Mouse (Mus musculus) ES-E14 (cell line): ENCODE results near the gene Itpr1. TPM values are rescaled to one million over a fixed set of nuclear protein-coding genes. Genes with fewer than 3 reads are reported as not detected.

Experiments
- DNase-seq: peaks from one replicate; pipeline ENCODE4 v3.0.0-alpha.2; 2013; ENCODE audit warnings: low read depth, low spot score
- H3K27ac ChIP-seq: 2 replicates; pipeline ENCODE4 v1.5.1; 2012; ENCODE audit warnings: low read depth, mild to moderate bottlenecking, low read length, moderate library complexity, mixed read lengths; ENCODE audit not compliant: poor library complexity, insufficient read depth, severe bottlenecking
- H3K36me3 ChIP-seq: 2 replicates; pipeline ENCODE4 v1.6.1; 2012; ENCODE audit warnings: mild to moderate bottlenecking, low read length, moderate library complexity, mixed read lengths; ENCODE audit not compliant: control insufficient read depth, poor library complexity, insufficient read depth, severe bottlenecking
- H3K4me1 ChIP-seq, 2 experiments: fragments of 150-350 bp in 1 of 2; sonication (generic) in 1 of 2; 2 replicates each; pipeline ENCODE4 v1.6.1; 2012; ENCODE audit warnings: low read length in 2 of 2, mild to moderate bottlenecking in 1 of 2, mixed read lengths in 1 of 2; ENCODE audit not compliant: control insufficient read depth in 2 of 2, insufficient read depth in 2 of 2, poor library complexity in 1 of 2
- H3K4me3 ChIP-seq, 2 experiments: fragments of 150-350 bp in 1 of 2; sonication (generic) in 1 of 2; 2 replicates each; pipeline ENCODE4 v1.5.1; 2012; ENCODE audit warnings: low read length in 2 of 2, low read depth in 1 of 2, mild to moderate bottlenecking in 1 of 2, mixed read lengths in 1 of 2; ENCODE audit not compliant: insufficient read depth in 1 of 2, poor library complexity in 1 of 2, severe bottlenecking in 1 of 2
- H3K9ac ChIP-seq: 2 replicates; pipeline ENCODE4 v1.6.1; 2012; ENCODE audit warnings: low read depth, mild to moderate bottlenecking, low read length, mixed read lengths; ENCODE audit not compliant: poor library complexity, insufficient read depth, severe bottlenecking
- H3K9me3 ChIP-seq: fragments of 150-350 bp; sonication (generic); 2 replicates; pipeline ENCODE4 v1.6.1; 2012; ENCODE audit warnings: low read depth, mild to moderate bottlenecking, low read length; ENCODE audit not compliant: control insufficient read depth, insufficient read depth
- CHD2 ChIP-seq: IDR thresholded peaks from 2 replicates; pipeline ENCODE4 v1.6.1; 2014; ENCODE audit warnings: mild to moderate bottlenecking, low read depth, low read length, inconsistent platforms
- HCFC1 ChIP-seq: IDR thresholded peaks from 2 replicates; pipeline ENCODE4 v1.6.1; 2012; ENCODE audit warnings: low read length, inconsistent platforms, borderline replicate concordance; ENCODE audit not compliant: insufficient read depth
- MAFK ChIP-seq: IDR thresholded peaks from 2 replicates; pipeline ENCODE4 v1.6.1; 2014; ENCODE audit warnings: mild to moderate bottlenecking, low read depth, low read length, inconsistent platforms; ENCODE audit not compliant: insufficient read depth
- ZC3H11A ChIP-seq: IDR thresholded peaks from 2 replicates; pipeline ENCODE4 v1.6.1; 2012; ENCODE audit warnings: low read depth, mild to moderate bottlenecking, inconsistent platforms, low read length, borderline replicate concordance
- ZNF384 ChIP-seq: IDR thresholded peaks from 2 replicates; pipeline ENCODE4 v1.6.1; 2012; ENCODE audit warnings: low read depth, low read length, inconsistent platforms
- in situ Hi-C, 2 experiments: fragments of 600-800 bp; cut with MboI; formaldehyde crosslinking; loops; one replicate each; pipeline ENCODE4 v1.15.1; 2025; ENCODE audit warnings: low sequenced_read_pairs in 2 of 2, inconsistent platforms in 1 of 2; ENCODE audit not compliant: unreplicated experiment in 2 of 2
- total RNA-seq: library from RNA; depleted of rRNA; stranded (reverse); fragments of 300-350 nt; gene quantifications from 2 replicates; pipeline ENCODE4 v1.2.3, GENCODE M21; 2012

Gene Itpr1
- total RNA-seq, 1 experiment: 52.8 TPM

- no peak overlapping the region for H3K27ac ChIP-seq
- H3K9ac ChIP-seq: no peak overlapping the region
- no peak overlapping the region for H3K4me3 ChIP-seq
- H3K36me3 ChIP-seq: no peaks in the 10 kb centered on the region
- peaks cover 5 to 27% of the 10 kb centered on the region in 2 experiments; a peak in 3 of 4 replicates for H3K4me1 ChIP-seq
- TF ChIP-seq HCFC1 (no peak), ZNF384 (no peak), ZC3H11A (no peak), CHD2 (no peak), MAFK (no peak)
- DNase-seq: no peak
- in situ Hi-C loops: no loop called here
- no peaks in the 10 kb centered on the region for H3K9me3 ChIP-seq
Measured at GRCm38 (mm10) chr6:108535309-108535708, 322.4 kb downstream of the Itpr1 start.

- TF ChIP-seq CHD2 (no peak), ZC3H11A (no peak), MAFK (no peak), ZNF384 (no peak), HCFC1 (no peak)
- H3K9ac ChIP-seq: no peak overlapping the region
- DNase-seq: no peak
- H3K27ac ChIP-seq: no peak overlapping the region
- peaks cover 2 to 18% of the 10 kb centered on the region in 2 experiments; a peak in 3 of 4 replicates for H3K4me1 ChIP-seq
- H3K36me3 ChIP-seq: no peaks in the 10 kb centered on the region
- H3K4me3 ChIP-seq: no peak overlapping the region
- in situ Hi-C loops: no loop called here
- H3K9me3 ChIP-seq: no peaks in the 10 kb centered on the region
Measured at GRCm38 (mm10) chr6:108536546-108537317, 323.8 kb downstream of the Itpr1 start.

- TF ChIP-seq ZNF384 (no peak), HCFC1 (no peak), CHD2 (no peak), ZC3H11A (no peak), MAFK (no peak)
- Histone ChIP-seq H3K36me3 (no peaks in the 10 kb centered on the region), H3K9me3 (no peaks in the 10 kb centered on the region), H3K4me1 (peaks cover 0 to 5% of the 10 kb centered on the region in 2 experiments; a peak in 1 of 4 replicates), H3K4me3 (no peak overlapping the region), H3K9ac (no peak overlapping the region), H3K27ac (no peak overlapping the region)
- no peak for DNase-seq
- in situ Hi-C loops: no loop called here
Measured at GRCm38 (mm10) chr6:108538406-108538805, 325.5 kb downstream of the Itpr1 start.

- Histone ChIP-seq H3K36me3 (no peaks in the 10 kb centered on the region), H3K27ac (no peak overlapping the region), H3K9ac (no peak overlapping the region), H3K4me1 (peaks cover 0 to 5% of the 10 kb centered on the region in 2 experiments; a peak in 1 of 4 replicates), H3K4me3 (no peak overlapping the region), H3K9me3 (no peaks in the 10 kb centered on the region)
- no peak for TF ChIP-seq MAFK
- no peak for TF ChIP-seq HCFC1
- no peak for TF ChIP-seq ZNF384
- no peak for TF ChIP-seq ZC3H11A
- TF ChIP-seq CHD2: no peak
- in situ Hi-C loops: no loop called here
- no peak for DNase-seq
Measured at GRCm38 (mm10) chr6:108540441-108540840, 327.5 kb downstream of the Itpr1 start.
